Mouse (Mus musculus) testis, adult 10 weeks (tissue): ENCODE results near the gene 1700003H04Rik. TPM values are rescaled to one million over a fixed set of nuclear protein-coding genes. Genes with fewer than 3 reads are reported as not detected.

Experiments
- polyA plus RNA-seq: library from polyadenylated mRNA; stranded (reverse); fragments of 350-450 nt; fragmentation: Illumina TruSeq; extraction: RNeasy Lipid Tissue Mini Kit (QIAGEN cat#74804); gene quantifications from one replicate; pipeline ENCODE4 v1.2.3, GENCODE M21; 2014; ENCODE audit warnings: low read depth, low replicate concordance

1700003H04Rik gene
- 560 TPM for polyA plus RNA-seq

DNA sequence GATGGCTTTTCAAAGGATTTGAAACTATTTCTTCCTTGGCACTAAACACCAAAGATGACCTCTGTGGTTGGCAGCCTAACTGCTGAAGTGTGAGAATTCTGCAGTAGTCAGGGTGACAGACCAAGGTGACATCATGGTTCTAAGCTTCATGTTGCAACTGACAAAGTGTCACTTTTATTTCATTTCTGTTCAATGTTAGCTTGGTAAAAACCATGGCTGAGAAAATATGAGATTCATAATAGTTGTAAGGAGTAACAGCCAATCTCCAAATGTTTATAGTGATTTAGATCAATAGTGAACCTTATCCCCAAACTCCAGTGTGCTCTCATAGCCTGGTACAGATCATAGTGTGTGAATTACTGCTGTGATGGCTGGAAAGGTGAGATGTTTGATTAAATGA lies at the start of gene 1700003H04Rik:
TSS of gene 1700003H04Rik (minus strand) at position 101 of the 400 bp plus-strand sequence.

Other genes with a start within 250 kb of the 1700003H04Rik start
- gene 1700006A11Rik, start 155.1 kb downstream of the 1700003H04Rik start, polyA plus RNA-seq, result 417 TPM